Mouse (Mus musculus) urinary bladder, postnatal 4 days (tissue): ENCODE results near the gene Leng1.
A peak's percentile ranks its signal among the peaks of the same experiment; 100 is the strongest.

Source experiments
- DNase-seq, 2 experiments: peaks; one replicate each; pipeline ENCODE4 v3.0.0; 2021 to 2022; ENCODE audit warnings: low spot score in 2 of 2

Leng1 gene

DNA sequence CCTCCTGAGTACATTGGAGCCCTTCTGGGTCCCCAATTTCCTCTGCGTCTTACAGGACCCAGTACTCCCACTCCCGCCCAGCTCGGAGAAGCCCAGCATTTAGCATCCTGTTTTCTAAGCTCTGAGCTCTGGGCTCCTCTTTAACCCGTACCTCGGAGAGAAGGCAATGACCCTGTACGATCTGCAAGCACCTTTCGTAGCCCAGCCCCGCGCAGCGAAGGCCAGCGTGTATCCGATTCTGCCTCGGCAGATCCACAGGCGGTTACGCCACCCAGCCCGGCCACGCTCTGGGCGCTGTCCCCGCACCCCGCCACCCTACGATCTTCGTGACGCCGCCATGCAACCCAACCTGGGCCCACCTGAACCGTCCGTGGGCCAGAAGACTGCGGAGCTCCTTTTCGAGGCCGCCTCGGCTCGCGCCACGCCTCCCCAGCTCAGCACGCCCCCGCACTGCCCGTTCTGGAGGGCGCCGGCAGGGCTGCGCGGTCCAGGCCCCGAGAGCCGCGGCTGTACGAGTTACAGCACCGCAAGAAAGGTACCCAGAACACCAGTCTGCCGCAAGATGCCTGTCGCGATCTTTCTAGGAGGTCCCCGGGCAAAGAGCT is 26.8 kb upstream of the Leng1 start, which contains the start of gene Tsen34:
TSS of gene Tsen34 (plus strand) at position 482 of the 605 bp plus-strand sequence.
- DNase-seq: no peak

DNA sequence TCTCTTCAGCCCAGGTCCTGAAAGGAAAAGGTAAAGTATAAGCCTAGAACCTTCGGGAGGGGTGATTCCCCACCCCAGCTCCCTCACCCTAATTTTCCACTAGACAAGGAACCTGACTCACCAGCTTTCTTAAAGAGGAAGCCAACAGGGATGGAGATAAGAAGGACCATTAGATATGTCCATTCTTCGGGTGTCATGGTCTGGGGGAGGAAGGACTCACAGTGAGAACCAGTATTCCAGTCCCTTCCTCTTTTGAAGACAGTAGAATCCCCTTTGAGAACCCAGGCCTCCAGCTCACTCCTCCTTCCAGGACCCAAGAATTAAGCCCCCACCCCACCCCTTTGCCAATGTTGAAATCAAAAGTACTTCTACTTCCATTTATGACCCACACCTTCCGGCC is 26.3 kb upstream of the Leng1 start:
- no peak for DNase-seq

- DNase-seq: no peak
Observed at GRCm38 (mm10) chr7:3685400-3686187, 20.0 kb upstream of the Leng1 start.

- no peak for DNase-seq
Observed at GRCm38 (mm10) chr7:3684698-3685097, 19.1 kb upstream of the Leng1 start.

GRCm38 (mm10) chr7:3683908-3684550 is 18.4 kb upstream of the Leng1 start:
- DNase-seq: no peak

DNA sequence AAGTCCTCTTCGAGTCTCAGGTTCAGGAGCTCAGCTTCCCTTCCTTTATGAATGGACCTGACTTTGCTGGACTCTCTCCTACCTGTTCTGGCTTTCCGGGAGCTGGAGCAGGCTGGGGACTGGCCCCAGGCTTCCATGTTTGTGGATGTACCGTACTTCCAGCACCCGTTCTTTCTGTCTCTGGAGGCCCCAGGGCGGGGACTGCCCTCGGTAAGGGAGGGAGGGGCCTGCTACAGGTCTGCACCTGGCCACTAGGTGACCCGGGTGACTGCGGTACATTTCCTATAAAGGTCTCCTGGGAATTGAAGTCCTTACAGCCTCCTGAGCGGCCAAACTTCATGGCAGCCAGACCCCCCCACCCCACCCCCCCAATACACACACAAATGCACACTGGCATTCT is 11.7 kb upstream of the Leng1 start, which contains the start of gene Tmc4:
TSS of gene Tmc4 (minus strand) at position 212 of the 400 bp plus-strand sequence.
- no peak for DNase-seq

- no peak for DNase-seq
Observed at GRCm38 (mm10) chr7:3676371-3676770, 10.7 kb upstream of the Leng1 start.

- DNase-seq: no peak
Observed at GRCm38 (mm10) chr7:3675228-3675548, 9.5 kb upstream of the Leng1 start.

DNA sequence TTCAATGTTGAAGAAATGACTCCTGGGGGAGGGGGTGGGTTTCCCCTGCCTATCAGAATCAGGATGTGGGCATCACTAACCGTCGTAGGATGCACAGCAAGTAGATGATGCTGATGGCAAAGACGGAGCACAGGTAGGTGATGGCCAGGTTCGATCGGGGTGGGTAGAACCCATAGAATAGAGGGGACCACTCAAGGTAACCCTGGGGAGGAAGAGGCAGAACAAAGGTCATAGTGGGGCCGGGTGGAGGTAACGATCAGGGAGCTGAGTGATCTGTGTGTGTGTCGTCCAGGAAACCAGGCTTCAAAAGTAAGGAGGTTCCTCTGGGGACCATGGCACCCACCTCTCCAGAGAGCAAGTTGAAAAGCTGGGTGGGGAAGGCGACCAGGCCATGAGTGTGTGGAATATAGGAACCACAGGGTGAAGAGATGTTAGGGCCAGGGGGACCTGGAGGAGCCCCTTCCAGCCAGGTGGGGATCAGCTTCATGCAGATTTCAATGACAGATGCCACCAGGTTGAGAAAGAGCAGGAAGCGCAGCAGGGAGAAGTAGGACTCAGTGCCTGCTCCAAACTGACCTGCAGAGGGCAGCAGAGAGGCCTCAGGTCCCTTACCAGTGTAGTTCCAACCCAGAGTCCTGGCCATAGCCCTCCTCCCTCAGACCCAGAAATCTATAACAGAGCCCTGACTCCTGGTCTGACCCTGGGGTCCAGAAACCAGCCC is 9.0 kb upstream of the Leng1 start:
- DNase-seq: peak; percentile 65 to 85

GRCm38 (mm10) chr7:3666921-3667391 is 1.3 kb upstream of the Leng1 start:
- no peak for DNase-seq

DNA sequence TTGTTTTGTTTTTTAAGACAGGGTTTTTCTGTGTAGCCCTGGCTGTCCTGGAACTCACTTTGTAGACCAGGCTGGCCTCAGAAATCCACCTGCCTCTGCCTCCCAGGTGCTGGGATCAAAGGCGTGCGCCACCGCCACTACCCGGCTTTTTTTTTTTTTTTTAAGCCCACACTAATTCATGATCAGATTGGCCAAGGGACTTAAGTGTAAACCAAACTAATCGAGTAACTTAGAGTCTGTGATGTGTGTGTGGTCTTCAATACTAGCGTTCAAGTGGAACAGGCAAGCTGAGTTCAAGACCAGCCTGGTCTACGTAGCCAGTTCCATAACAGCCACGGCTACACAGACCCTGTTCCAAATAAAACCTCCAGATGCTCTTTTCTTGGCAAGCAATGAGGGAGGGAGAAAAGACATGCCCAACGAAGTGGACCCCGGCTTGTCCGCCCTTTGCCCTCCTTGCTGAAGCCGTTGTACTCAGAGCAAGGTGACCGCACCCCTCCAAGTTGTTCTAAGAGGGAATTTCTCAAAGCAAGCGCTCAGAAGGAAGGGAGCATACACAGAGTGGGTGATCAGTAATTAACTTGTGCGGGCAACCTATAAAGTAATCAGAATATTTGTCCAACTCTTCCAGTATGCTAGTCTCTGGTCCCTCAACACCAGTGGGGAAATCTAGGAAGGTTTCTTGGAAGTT is 971 bp downstream of the Leng1 start:
- DNase-seq: no peak

GRCm38 (mm10) chr7:3658578-3658977 is 7.1 kb downstream of the Leng1 start:
- DNase-seq: no peak

- no peak for DNase-seq
Observed at GRCm38 (mm10) chr7:3656966-3657365, 8.7 kb downstream of the Leng1 start.

DNA sequence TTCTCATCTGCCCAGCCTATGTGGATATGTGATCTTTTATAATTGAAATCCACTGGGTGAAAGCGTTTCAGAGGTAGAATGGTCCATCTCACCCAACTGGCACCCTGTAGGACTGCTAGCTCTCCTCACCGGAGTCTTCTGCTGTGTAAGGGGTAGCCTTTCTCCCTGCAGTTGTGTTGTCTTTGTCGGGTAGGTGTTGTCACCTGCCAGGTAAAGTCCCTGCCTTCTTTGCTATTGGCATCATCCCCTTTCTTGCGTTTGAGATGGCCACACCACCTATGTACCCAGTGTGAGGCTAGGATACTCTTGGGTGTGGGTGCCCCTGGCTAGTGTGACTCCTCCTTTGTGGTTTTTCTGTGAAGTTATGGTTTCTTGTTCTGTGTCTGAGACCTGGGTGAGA is 19.0 kb downstream of the Leng1 start:
- DNase-seq: no peak

GRCm38 (mm10) chr7:3646188-3646587 is 19.5 kb downstream of the Leng1 start:
- no peak for DNase-seq

- DNase-seq: no peak
Observed at GRCm38 (mm10) chr7:3645488-3646025, 20.1 kb downstream of the Leng1 start.

- DNase-seq: peak; percentile 98 to 99
Observed at GRCm38 (mm10) chr7:3644672-3645487, 20.8 kb downstream of the Leng1 start, which contains the start of gene Cnot3. Cnot3 (plus strand) TSS chr7:3645268.

- DNase-seq: no peak
Observed at GRCm38 (mm10) chr7:3644348-3644671, 21.3 kb downstream of the Leng1 start.

DNA sequence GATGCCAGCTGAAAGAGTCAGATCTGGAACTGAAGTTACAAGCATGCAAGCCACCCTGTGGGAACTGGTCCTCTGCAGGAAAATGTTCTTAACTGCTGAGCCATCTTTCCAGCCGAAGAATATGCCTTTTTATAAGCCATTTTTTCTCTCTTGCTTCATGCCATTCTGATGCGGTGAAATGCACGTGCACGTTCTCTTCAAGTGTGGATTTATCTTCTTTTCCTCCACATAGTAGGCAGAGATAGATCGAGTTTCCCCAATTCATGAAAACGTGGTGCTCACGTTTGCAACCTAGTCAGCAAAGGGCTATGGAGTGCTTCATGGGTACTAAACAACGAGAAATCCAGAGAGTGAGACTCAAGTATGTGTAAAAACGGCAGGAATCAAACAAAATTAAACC is 21.8 kb downstream of the Leng1 start:
- no peak for DNase-seq

- DNase-seq: no peak
Observed at GRCm38 (mm10) chr7:3643412-3643811, 22.2 kb downstream of the Leng1 start.

GRCm38 (mm10) chr7:3630478-3630815 is 35.2 kb downstream of the Leng1 start:
- DNase-seq: no peak
